Mouse (Mus musculus): ENCODE measurements around the gene Fkrp. TPM values are rescaled to one million over a fixed set of nuclear protein-coding genes. Genes with fewer than 3 reads are reported as not detected.

Gene Fkrp
- polyA plus RNA-seq, 1 experiment from 2014 or later = 29.0 TPM

GRCm38 (mm10) chr7:16838804-16839426 lies 22.4 kb upstream of the Fkrp start:
- Histone ChIP-seq H3K9me3 (ENCODE audit: control insufficient read depth, low read length) (no peaks in the 10 kb centered on the region), H3K4me3 (replicated peaks; ENCODE audit: low read length) (no peak overlapping the region), H3K27ac (ENCODE audit: low read length) (no peak overlapping the region), H3K4me1 (replicated peaks; ENCODE audit: control insufficient read depth, insufficient read depth, low read length) (peaks cover 9% of the 10 kb centered on the region), H3K27me3 (replicated peaks; ENCODE audit: control insufficient read depth, insufficient read depth, low read length) (no peaks in the 10 kb centered on the region), H3K36me3 (ENCODE audit: control insufficient read depth, insufficient read depth) (peaks cover 33% of the 10 kb centered on the region), H3K9ac (replicated peaks; ENCODE audit: low read depth, low read length) (no peak overlapping the region), H3K4me2 (ENCODE audit: low read length) (no peak overlapping the region)
- WGBS = 89% methylated on average over 6 of the region's 6 CpGs
- no peak for ATAC-seq

- no peak overlapping the region for H3K4me2 ChIP-seq (ENCODE audit: low read length)
- no peak overlapping the region for H3K4me3 ChIP-seq (replicated peaks; ENCODE audit: low read length)
- no peak overlapping the region for H3K27ac ChIP-seq (ENCODE audit: low read length)
- no peaks in the 10 kb centered on the region for H3K27me3 ChIP-seq (replicated peaks; ENCODE audit: control insufficient read depth, insufficient read depth, low read length)
- H3K9ac ChIP-seq (replicated peaks; ENCODE audit: low read depth, low read length) = no peak overlapping the region
- no peaks in the 10 kb centered on the region for H3K9me3 ChIP-seq (ENCODE audit: control insufficient read depth, low read length)
- ATAC-seq = no peak
- H3K36me3 ChIP-seq (ENCODE audit: control insufficient read depth, insufficient read depth) = peaks cover 39% of the 10 kb centered on the region
- WGBS = 95% methylated on average over 18 of the region's 18 CpGs
- peaks cover 1% of the 10 kb centered on the region for H3K4me1 ChIP-seq (replicated peaks; ENCODE audit: control insufficient read depth, insufficient read depth, low read length)
Observed at GRCm38 (mm10) chr7:16837916-16838803, 21.6 kb upstream of the Fkrp start.

GRCm38 (mm10) chr7:16830449-16830848 lies 13.9 kb upstream of the Fkrp start:
- ATAC-seq = no peak
- 88% methylated on average over 9 of the region's 9 CpGs for WGBS
- H3K9ac ChIP-seq (replicated peaks; ENCODE audit: low read depth, low read length) = no peak overlapping the region
- H3K4me2 ChIP-seq (ENCODE audit: low read length) = no peak overlapping the region
- H3K4me3 ChIP-seq (replicated peaks; ENCODE audit: low read length) = no peak overlapping the region
- H3K36me3 ChIP-seq (ENCODE audit: control insufficient read depth, insufficient read depth) = peaks cover 49% of the 10 kb centered on the region
- no peak overlapping the region for H3K27ac ChIP-seq (ENCODE audit: low read length)
- no peaks in the 10 kb centered on the region for H3K27me3 ChIP-seq (replicated peaks; ENCODE audit: control insufficient read depth, insufficient read depth, low read length)
- no peaks in the 10 kb centered on the region for H3K4me1 ChIP-seq (replicated peaks; ENCODE audit: control insufficient read depth, insufficient read depth, low read length)
- H3K9me3 ChIP-seq (ENCODE audit: control insufficient read depth, low read length) = no peaks in the 10 kb centered on the region

GRCm38 (mm10) chr7:16827274-16827673 lies 10.7 kb upstream of the Fkrp start:
- Histone ChIP-seq H3K36me3 (ENCODE audit: control insufficient read depth, insufficient read depth) (peaks cover 35% of the 10 kb centered on the region), H3K4me2 (ENCODE audit: low read length) (no peak overlapping the region), H3K9me3 (ENCODE audit: control insufficient read depth, low read length) (no peaks in the 10 kb centered on the region), H3K4me1 (replicated peaks; ENCODE audit: control insufficient read depth, insufficient read depth, low read length) (no peaks in the 10 kb centered on the region), H3K9ac (replicated peaks; ENCODE audit: low read depth, low read length) (no peak overlapping the region), H3K27me3 (replicated peaks; ENCODE audit: control insufficient read depth, insufficient read depth, low read length) (no peaks in the 10 kb centered on the region), H3K4me3 (replicated peaks; ENCODE audit: low read length) (no peak overlapping the region), H3K27ac (ENCODE audit: low read length) (no peak overlapping the region)
- no peak for ATAC-seq
- 89% methylated on average over 4 of the region's 4 CpGs for WGBS

GRCm38 (mm10) chr7:16826571-16826970 lies 10.0 kb upstream of the Fkrp start:
- 88% methylated on average over 5 of the region's 5 CpGs for WGBS

GRCm38 (mm10) chr7:16825785-16826184 lies 9.3 kb upstream of the Fkrp start:
- no peak overlapping the region for H3K9ac ChIP-seq (replicated peaks; ENCODE audit: low read depth, low read length)
- ATAC-seq = no peak
- no peaks in the 10 kb centered on the region for H3K9me3 ChIP-seq (ENCODE audit: control insufficient read depth, low read length)
- H3K4me2 ChIP-seq (ENCODE audit: low read length) = no peak overlapping the region
- H3K27me3 ChIP-seq (replicated peaks; ENCODE audit: control insufficient read depth, insufficient read depth, low read length) = no peaks in the 10 kb centered on the region
- 87% methylated on average over 10 of the region's 10 CpGs for WGBS
- H3K4me3 ChIP-seq (replicated peaks; ENCODE audit: low read length) = no peak overlapping the region
- peaks cover 27% of the 10 kb centered on the region for H3K36me3 ChIP-seq (ENCODE audit: control insufficient read depth, insufficient read depth)
- no peak overlapping the region for H3K27ac ChIP-seq (ENCODE audit: low read length)
- H3K4me1 ChIP-seq (replicated peaks; ENCODE audit: control insufficient read depth, insufficient read depth, low read length) = peaks cover 11% of the 10 kb centered on the region

More at GRCm38 (mm10) chr7:16826571-16826970, 10.0 kb upstream of the Fkrp start:
- no peak overlapping the region for H3K9ac ChIP-seq (replicated peaks; ENCODE audit: low read depth, low read length)
- H3K4me1 ChIP-seq (replicated peaks; ENCODE audit: control insufficient read depth, insufficient read depth, low read length) = peaks cover 4% of the 10 kb centered on the region
- no peak overlapping the region for H3K4me2 ChIP-seq (ENCODE audit: low read length)
- no peak overlapping the region for H3K4me3 ChIP-seq (replicated peaks; ENCODE audit: low read length)
- H3K27ac ChIP-seq (ENCODE audit: low read length) = no peak overlapping the region
- peaks cover 32% of the 10 kb centered on the region for H3K36me3 ChIP-seq (ENCODE audit: control insufficient read depth, insufficient read depth)
- no peak for ATAC-seq
- no peaks in the 10 kb centered on the region for H3K9me3 ChIP-seq (ENCODE audit: control insufficient read depth, low read length)
- no peaks in the 10 kb centered on the region for H3K27me3 ChIP-seq (replicated peaks; ENCODE audit: control insufficient read depth, insufficient read depth, low read length)

GRCm38 (mm10) chr7:16823734-16824133 lies 7.2 kb upstream of the Fkrp start:
- H3K4me1 ChIP-seq (replicated peaks; ENCODE audit: control insufficient read depth, insufficient read depth, low read length) = peaks cover 24% of the 10 kb centered on the region
- no peak overlapping the region for H3K9ac ChIP-seq (replicated peaks; ENCODE audit: low read depth, low read length)
- no peaks in the 10 kb centered on the region for H3K9me3 ChIP-seq (ENCODE audit: control insufficient read depth, low read length)
- H3K36me3 ChIP-seq (ENCODE audit: control insufficient read depth, insufficient read depth) = peaks cover 15% of the 10 kb centered on the region
- 76% methylated on average over 5 of the region's 5 CpGs for WGBS
- H3K4me3 ChIP-seq (replicated peaks; ENCODE audit: low read length) = no peak overlapping the region
- ATAC-seq = no peak
- H3K4me2 ChIP-seq (ENCODE audit: low read length) = no peak overlapping the region
- H3K27ac ChIP-seq (ENCODE audit: low read length) = no peak overlapping the region
- no peaks in the 10 kb centered on the region for H3K27me3 ChIP-seq (replicated peaks; ENCODE audit: control insufficient read depth, insufficient read depth, low read length)

GRCm38 (mm10) chr7:16821669-16822101 lies 5.2 kb upstream of the Fkrp start:
- H3K4me2 ChIP-seq (ENCODE audit: low read length) = no peak overlapping the region
- 69% methylated on average over 4 of the region's 4 CpGs for WGBS
- peaks cover 8% of the 10 kb centered on the region for H3K36me3 ChIP-seq (ENCODE audit: control insufficient read depth, insufficient read depth)
- no peaks in the 10 kb centered on the region for H3K27me3 ChIP-seq (replicated peaks; ENCODE audit: control insufficient read depth, insufficient read depth, low read length)
- no peaks in the 10 kb centered on the region for H3K9me3 ChIP-seq (ENCODE audit: control insufficient read depth, low read length)
- no peak for ATAC-seq
- H3K27ac ChIP-seq (ENCODE audit: low read length) = no peak overlapping the region
- H3K9ac ChIP-seq (replicated peaks; ENCODE audit: low read depth, low read length) = no peak overlapping the region
- H3K4me1 ChIP-seq (replicated peaks; ENCODE audit: control insufficient read depth, insufficient read depth, low read length) = peaks cover 40% of the 10 kb centered on the region
- H3K4me3 ChIP-seq (replicated peaks; ENCODE audit: low read length) = no peak overlapping the region

GRCm38 (mm10) chr7:16821091-16821490 lies 4.6 kb upstream of the Fkrp start:
- H3K4me1 ChIP-seq (replicated peaks; ENCODE audit: control insufficient read depth, insufficient read depth, low read length) = peaks cover 40% of the 10 kb centered on the region
- no peak overlapping the region for H3K4me3 ChIP-seq (replicated peaks; ENCODE audit: low read length)
- WGBS = 57% methylated on average over 3 of the region's 3 CpGs
- no peak overlapping the region for H3K27ac ChIP-seq (ENCODE audit: low read length)
- H3K4me2 ChIP-seq (ENCODE audit: low read length) = no peak overlapping the region
- no peaks in the 10 kb centered on the region for H3K9me3 ChIP-seq (ENCODE audit: control insufficient read depth, low read length)
- no peaks in the 10 kb centered on the region for H3K27me3 ChIP-seq (replicated peaks; ENCODE audit: control insufficient read depth, insufficient read depth, low read length)
- peaks cover 8% of the 10 kb centered on the region for H3K36me3 ChIP-seq (ENCODE audit: control insufficient read depth, insufficient read depth)
- ATAC-seq = no peak
- H3K9ac ChIP-seq (replicated peaks; ENCODE audit: low read depth, low read length) = no peak overlapping the region

All from forebrain, embryonic 16.5 days (tissue).